Mouse (Mus musculus): ENCODE results near the gene Rap1a. TPM values are rescaled to one million over a fixed set of nuclear protein-coding genes. Genes with fewer than 3 reads are reported as not detected.

Rap1a gene
- polyA plus RNA-seq, 1 experiment, result 14.4 TPM

DNA sequence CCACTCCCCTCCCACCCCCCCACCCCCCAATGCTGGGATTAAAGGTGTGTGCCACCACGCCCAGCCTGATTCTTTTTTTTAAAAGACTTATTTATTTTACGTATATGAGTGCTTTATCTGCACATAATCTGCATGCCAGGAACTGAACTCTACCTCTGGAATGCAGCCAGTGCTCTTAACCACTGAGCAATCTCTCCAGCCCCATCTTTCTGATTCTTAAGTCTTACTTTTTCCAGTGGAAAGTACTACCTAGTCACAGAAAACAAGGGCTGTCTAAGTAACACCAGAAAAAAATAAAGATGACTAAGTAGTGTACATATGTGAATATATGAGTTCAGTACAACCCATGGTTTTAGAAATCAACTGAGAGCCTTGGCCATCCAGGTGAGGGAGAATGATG is 54.6 kb downstream of the Rap1a start:
- Histone ChIP-seq H3K27me3 (ENCODE audit: control insufficient read depth, insufficient read depth, low read length) (no peaks in the 10 kb centered on the region), H3K27ac (ENCODE audit: control insufficient read depth, insufficient read depth, low read length) (no peak overlapping the region), H3K36me3 (ENCODE audit: control insufficient read depth, insufficient read depth, low read length) (peaks cover 14% of the 10 kb centered on the region; the same call in 1 of the 2 replicates), H3K4me1 (replicated peaks; ENCODE audit: control insufficient read depth, insufficient read depth, low read length) (no peaks in the 10 kb centered on the region), H3K4me3 (ENCODE audit: control insufficient read depth, insufficient read depth, low read length) (no peak overlapping the region)
- WGBS, result 86% methylated on average over 2 of the region's 2 CpGs
- TF ChIP-seq CTCF (IDR thresholded peaks at IDR 0.05; ENCODE audit: borderline replicate concordance, control insufficient read depth, extremely low read depth, insufficient read depth, low read length, poor library complexity) (no peak), POLR2A (IDR thresholded peaks at IDR 0.05; ENCODE audit: control insufficient read depth, extremely low read depth, insufficient read depth, low read length, poor library complexity) (no peak)
- no peak for DNase-seq

GRCm38 (mm10) chr3:105737666-105738065 is 63.5 kb downstream of the Rap1a start:
- Histone ChIP-seq H3K4me3 (ENCODE audit: control insufficient read depth, insufficient read depth, low read length) (no peak overlapping the region), H3K27ac (ENCODE audit: control insufficient read depth, insufficient read depth, low read length) (no peak overlapping the region), H3K4me1 (replicated peaks; ENCODE audit: control insufficient read depth, insufficient read depth, low read length) (no peaks in the 10 kb centered on the region), H3K27me3 (ENCODE audit: control insufficient read depth, insufficient read depth, low read length) (no peaks in the 10 kb centered on the region), H3K36me3 (ENCODE audit: control insufficient read depth, insufficient read depth, low read length) (peaks cover 52% of the 10 kb centered on the region)
- TF ChIP-seq POLR2A (IDR thresholded peaks at IDR 0.05; ENCODE audit: control insufficient read depth, extremely low read depth, insufficient read depth, low read length, poor library complexity) (no peak), CTCF (IDR thresholded peaks at IDR 0.05; ENCODE audit: borderline replicate concordance, control insufficient read depth, extremely low read depth, insufficient read depth, low read length, poor library complexity) (no peak)
- WGBS, result 95% methylated on average over 3 of the region's 3 CpGs
- no peak for DNase-seq

DNA sequence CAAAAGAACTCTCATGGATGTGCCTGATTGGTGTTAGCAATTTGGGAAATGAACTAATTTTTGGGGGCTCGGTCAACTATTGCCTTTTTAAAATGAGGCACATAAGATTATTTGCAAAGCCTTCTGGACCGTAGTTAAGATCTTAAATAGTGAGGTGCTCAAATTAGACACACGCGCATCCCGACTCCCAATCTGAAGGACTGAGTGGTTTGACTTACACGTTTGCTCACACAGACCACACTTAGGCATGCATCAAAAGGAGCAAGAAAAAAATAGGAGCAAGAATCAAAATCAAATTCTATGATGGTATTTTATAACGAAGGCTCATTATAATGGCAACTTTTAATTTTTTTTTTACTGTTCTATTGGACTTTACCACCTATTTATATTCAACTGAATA is 64.1 kb downstream of the Rap1a start:
- Histone ChIP-seq H3K27me3 (ENCODE audit: control insufficient read depth, insufficient read depth, low read length) (no peaks in the 10 kb centered on the region), H3K4me1 (replicated peaks; ENCODE audit: control insufficient read depth, insufficient read depth, low read length) (no peaks in the 10 kb centered on the region), H3K27ac (ENCODE audit: control insufficient read depth, insufficient read depth, low read length) (no peak overlapping the region), H3K36me3 (ENCODE audit: control insufficient read depth, insufficient read depth, low read length) (peaks cover 52% of the 10 kb centered on the region), H3K4me3 (ENCODE audit: control insufficient read depth, insufficient read depth, low read length) (no peak overlapping the region)
- DNase-seq, result no peak
- TF ChIP-seq CTCF (IDR thresholded peaks at IDR 0.05; ENCODE audit: borderline replicate concordance, control insufficient read depth, extremely low read depth, insufficient read depth, low read length, poor library complexity) (no peak), POLR2A (IDR thresholded peaks at IDR 0.05; ENCODE audit: control insufficient read depth, extremely low read depth, insufficient read depth, low read length, poor library complexity) (no peak)
- 96% methylated on average over 7 of the region's 7 CpGs for WGBS

DNA sequence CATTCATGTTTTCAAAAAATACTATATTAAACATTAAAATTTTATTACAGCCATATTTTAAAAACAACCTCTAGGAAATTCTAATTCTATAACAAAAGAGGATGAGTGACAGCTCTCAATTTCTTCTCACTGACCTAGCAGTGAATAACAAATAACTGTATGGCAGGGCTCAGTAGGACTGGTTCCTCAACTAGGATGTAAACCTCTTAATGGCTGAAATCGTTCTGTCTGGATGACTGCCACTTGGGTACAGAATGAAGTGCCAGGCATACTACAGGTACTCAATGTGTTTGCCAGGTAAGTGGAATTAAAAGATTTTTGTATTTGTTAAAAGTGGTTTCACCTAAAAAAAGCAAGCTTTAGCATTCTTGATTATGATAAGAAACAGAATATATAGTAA is 65.0 kb downstream of the Rap1a start:
- H3K4me3 ChIP-seq (ENCODE audit: control insufficient read depth, insufficient read depth, low read length), result no peak overlapping the region
- no peaks in the 10 kb centered on the region for H3K4me1 ChIP-seq (replicated peaks; ENCODE audit: control insufficient read depth, insufficient read depth, low read length)
- no peak for TF ChIP-seq CTCF (IDR thresholded peaks at IDR 0.05; ENCODE audit: borderline replicate concordance, control insufficient read depth, extremely low read depth, insufficient read depth, low read length, poor library complexity)
- no peak for TF ChIP-seq POLR2A (IDR thresholded peaks at IDR 0.05; ENCODE audit: control insufficient read depth, extremely low read depth, insufficient read depth, low read length, poor library complexity)
- peaks cover 62% of the 10 kb centered on the region for H3K36me3 ChIP-seq (ENCODE audit: control insufficient read depth, insufficient read depth, low read length)
- H3K27ac ChIP-seq (ENCODE audit: control insufficient read depth, insufficient read depth, low read length), result no peak overlapping the region
- H3K27me3 ChIP-seq (ENCODE audit: control insufficient read depth, insufficient read depth, low read length), result no peaks in the 10 kb centered on the region
- 92% methylated on average over 1 of the region's 1 CpGs for WGBS
- DNase-seq, result no peak

- no peak for DNase-seq
- Histone ChIP-seq H3K27me3 (ENCODE audit: control insufficient read depth, insufficient read depth, low read length) (no peaks in the 10 kb centered on the region), H3K4me3 (ENCODE audit: control insufficient read depth, insufficient read depth, low read length) (no peak overlapping the region), H3K36me3 (ENCODE audit: control insufficient read depth, insufficient read depth, low read length) (peaks cover 70% of the 10 kb centered on the region), H3K4me1 (replicated peaks; ENCODE audit: control insufficient read depth, insufficient read depth, low read length) (no peaks in the 10 kb centered on the region), H3K27ac (ENCODE audit: control insufficient read depth, insufficient read depth, low read length) (no peak overlapping the region)
- TF ChIP-seq CTCF (IDR thresholded peaks at IDR 0.05; ENCODE audit: borderline replicate concordance, control insufficient read depth, extremely low read depth, insufficient read depth, low read length, poor library complexity), result no peak
- no peak for TF ChIP-seq POLR2A (IDR thresholded peaks at IDR 0.05; ENCODE audit: control insufficient read depth, extremely low read depth, insufficient read depth, low read length, poor library complexity)
Observed at GRCm38 (mm10) chr3:105735285-105735684, 65.9 kb downstream of the Rap1a start.

- WGBS, result 96% methylated on average over 4 of the region's 4 CpGs
- Histone ChIP-seq H3K4me1 (replicated peaks; ENCODE audit: control insufficient read depth, insufficient read depth, low read length) (no peaks in the 10 kb centered on the region), H3K27ac (ENCODE audit: control insufficient read depth, insufficient read depth, low read length) (no peak overlapping the region), H3K4me3 (ENCODE audit: control insufficient read depth, insufficient read depth, low read length) (no peak overlapping the region), H3K27me3 (ENCODE audit: control insufficient read depth, insufficient read depth, low read length) (no peaks in the 10 kb centered on the region), H3K36me3 (ENCODE audit: control insufficient read depth, insufficient read depth, low read length) (peaks cover 63% of the 10 kb centered on the region)
- no peak for DNase-seq
- no peak for TF ChIP-seq CTCF (IDR thresholded peaks at IDR 0.05; ENCODE audit: borderline replicate concordance, control insufficient read depth, extremely low read depth, insufficient read depth, low read length, poor library complexity)
- TF ChIP-seq POLR2A (IDR thresholded peaks at IDR 0.05; ENCODE audit: control insufficient read depth, extremely low read depth, insufficient read depth, low read length, poor library complexity), result no peak
Observed at GRCm38 (mm10) chr3:105733538-105733937, 67.6 kb downstream of the Rap1a start.

GRCm38 (mm10) chr3:105732360-105732759 is 68.8 kb downstream of the Rap1a start:
- Histone ChIP-seq H3K36me3 (ENCODE audit: control insufficient read depth, insufficient read depth, low read length) (peaks cover 60% of the 10 kb centered on the region), H3K4me3 (ENCODE audit: control insufficient read depth, insufficient read depth, low read length) (no peak overlapping the region), H3K27me3 (ENCODE audit: control insufficient read depth, insufficient read depth, low read length) (no peaks in the 10 kb centered on the region), H3K27ac (ENCODE audit: control insufficient read depth, insufficient read depth, low read length) (no peak overlapping the region), H3K4me1 (replicated peaks; ENCODE audit: control insufficient read depth, insufficient read depth, low read length) (no peaks in the 10 kb centered on the region)
- TF ChIP-seq POLR2A (IDR thresholded peaks at IDR 0.05; ENCODE audit: control insufficient read depth, extremely low read depth, insufficient read depth, low read length, poor library complexity), result no peak
- TF ChIP-seq CTCF (IDR thresholded peaks at IDR 0.05; ENCODE audit: borderline replicate concordance, control insufficient read depth, extremely low read depth, insufficient read depth, low read length, poor library complexity), result no peak
- WGBS, result 95% methylated on average over 4 of the region's 4 CpGs
- no peak for DNase-seq

Data from thymus, adult 2 months (tissue).